Mouse (Mus musculus): ENCODE measurements around the gene Cbr3. TPM values are rescaled to one million over a fixed set of nuclear protein-coding genes. Genes with fewer than 3 reads are reported as not detected.

The Cbr3 gene
- total RNA-seq, 2 experiments from 2014 or later: 18.1 to 19.7 TPM

DNA sequence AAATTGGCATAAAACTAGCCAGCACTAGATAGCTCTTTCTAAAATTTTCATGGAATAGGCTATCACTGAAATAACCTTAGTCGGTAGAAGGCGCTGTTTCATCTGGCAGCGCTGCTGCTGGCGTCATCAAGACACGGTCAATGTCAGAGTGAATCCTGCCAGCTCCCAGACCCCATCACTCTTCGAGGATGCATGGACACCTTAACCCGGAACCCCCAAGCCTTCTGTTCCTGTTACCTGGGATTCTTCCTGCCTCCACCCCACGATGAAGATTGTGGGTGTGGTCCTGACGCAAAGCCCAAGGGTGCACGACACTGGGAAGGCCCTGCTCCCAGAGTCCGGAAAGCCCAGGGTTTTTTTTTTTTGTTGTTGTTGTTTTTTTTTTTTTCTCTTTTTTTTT lies 27.9 kb downstream of the Cbr3 start:
- peak; percentile 44 to 63 for DNase-seq (ENCODE audit: extremely low spot score in 1 of 2, low spot score in 1 of 2)

DNA sequence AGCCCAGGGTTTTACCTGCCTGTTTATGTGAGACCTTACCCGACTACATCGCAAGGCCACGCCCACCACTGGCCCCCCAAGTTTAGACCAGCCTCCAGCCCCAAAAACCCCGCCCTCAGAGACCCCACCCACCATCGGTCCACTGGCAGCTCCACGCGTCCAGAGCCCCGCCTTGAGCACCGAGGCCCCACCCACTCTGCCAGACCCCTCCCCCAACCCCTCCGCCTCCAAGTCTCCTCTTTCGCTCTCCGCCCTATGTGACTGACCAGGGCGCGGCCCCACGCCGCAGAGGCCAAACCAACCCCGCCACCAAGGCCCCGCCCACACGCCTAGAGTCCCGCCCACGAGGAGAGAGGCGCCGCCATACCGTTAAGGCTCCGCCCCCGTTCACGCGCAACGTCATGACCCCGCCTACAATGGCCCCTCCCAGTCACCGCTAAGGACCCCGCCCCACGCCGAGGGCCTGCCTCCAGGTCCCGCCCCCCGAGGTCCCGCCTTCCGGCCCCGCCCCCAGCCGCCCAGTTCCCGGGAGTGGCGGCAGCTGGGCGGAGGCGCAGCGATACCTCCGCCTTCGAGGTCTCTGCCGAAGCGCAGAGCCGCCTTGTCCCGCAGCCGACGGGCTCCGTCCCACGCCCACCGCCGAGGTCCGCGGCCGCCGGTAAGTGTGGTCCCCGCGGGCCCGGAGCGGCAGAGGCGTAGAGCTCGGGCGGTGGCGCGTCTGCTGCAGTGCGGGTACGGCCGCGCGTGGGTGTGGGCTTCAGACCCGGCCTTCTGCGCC lies 28.6 kb downstream of the Cbr3 start, which contains the start of gene Dop1b:
TSS of gene Dop1b (plus strand) at position 494 of the 778 bp plus-strand sequence.
- peak; percentile 96 for DNase-seq (ENCODE audit: extremely low spot score in 1 of 2, low spot score in 1 of 2)

DNA sequence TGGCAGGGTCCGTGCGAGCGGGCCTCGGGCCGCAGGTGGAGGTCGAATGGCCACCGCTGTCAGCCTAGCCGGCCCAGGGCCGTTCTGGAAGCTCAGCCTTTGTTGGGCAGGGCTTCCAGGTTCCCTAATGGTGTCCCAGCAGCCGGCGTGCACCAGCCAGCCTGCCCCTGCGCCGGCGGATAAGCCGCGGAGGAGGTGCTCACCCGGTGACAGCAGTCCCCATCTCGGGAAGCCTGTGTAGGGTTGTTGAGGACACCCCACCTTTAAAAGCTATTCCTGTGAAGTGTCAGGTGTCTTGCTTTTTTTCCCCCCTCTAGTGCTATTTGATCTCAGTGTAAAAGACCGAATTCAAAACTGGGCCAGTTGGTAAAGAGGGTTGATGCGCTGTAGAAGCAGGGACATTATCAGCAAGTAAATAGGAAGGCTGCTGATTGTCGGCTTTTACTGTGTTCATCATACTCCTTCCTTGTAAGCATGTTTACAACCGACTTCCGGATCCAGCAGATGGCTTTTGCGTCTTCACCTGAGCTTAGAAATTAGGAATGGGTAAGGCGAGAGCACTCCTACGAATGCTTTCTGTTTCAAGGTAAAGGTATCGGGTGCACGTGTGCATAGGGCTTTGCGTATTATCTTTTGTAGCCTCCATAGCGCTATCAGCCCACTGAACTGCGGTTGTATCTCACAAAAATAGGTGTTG lies 29.3 kb downstream of the Cbr3 start:
- DNase-seq (ENCODE audit: extremely low spot score in 1 of 2, low spot score in 1 of 2): no peak

DNA sequence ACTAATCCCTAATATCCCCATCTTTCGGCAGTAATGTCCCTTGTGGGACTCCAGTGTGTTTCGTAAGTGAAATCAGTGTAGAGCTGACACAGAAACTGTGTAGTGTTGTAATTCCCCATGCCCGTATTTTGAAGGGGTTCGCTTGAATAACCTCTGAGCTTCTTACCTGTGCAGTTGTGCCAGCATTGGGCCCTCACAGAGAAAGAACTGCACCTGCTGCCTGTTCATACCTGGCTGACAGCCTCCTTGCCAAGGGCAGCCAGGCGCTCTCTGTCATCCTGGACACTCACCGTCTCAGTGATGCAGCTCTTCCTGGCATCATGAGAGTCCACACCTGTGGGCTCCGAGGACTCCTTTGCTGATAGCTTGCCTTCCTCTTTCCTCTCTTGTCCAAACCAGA lies 30.0 kb downstream of the Cbr3 start:
- no peak for DNase-seq (ENCODE audit: extremely low spot score in 1 of 2, low spot score in 1 of 2)

DNA sequence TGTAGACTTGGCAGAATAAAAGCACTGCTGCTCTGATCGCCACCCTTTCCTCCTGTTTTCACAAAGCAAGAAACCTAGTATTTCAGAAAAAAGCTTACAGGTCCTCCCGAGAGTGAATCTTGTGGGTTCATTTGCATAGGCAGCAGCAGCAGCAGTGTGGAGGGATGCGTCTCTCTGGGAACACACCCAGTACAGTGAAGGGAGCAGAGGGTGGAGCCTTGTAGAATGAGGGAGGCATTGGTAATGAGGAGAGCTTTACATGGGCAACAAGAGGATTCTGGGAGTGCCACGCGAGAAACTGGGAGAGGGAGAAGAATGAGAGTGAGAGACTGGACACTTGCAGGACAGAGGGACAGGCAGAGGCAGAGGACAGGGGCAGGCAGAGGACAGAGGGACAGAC lies 31.4 kb downstream of the Cbr3 start:
- no peak for DNase-seq (ENCODE audit: extremely low spot score in 1 of 2, low spot score in 1 of 2)

DNA sequence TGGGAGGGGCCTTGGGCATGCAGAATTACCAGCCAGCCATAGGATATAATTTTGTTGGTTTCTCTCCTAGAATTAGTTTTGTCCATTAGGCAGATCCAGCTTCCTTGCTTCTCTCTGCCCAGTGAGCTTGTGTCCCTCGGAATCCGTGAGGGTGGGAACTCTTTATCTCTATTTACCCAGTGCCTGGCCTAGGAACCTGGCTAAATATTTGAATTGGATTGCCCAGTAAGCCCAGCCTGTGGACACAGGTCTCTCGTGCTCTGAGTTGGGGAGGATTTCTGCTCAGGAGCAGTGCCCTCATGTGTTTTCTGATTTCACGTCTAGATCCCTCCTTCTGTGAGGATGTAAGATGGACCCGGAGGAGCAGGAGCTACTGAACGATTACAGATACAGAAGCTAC lies 32.8 kb downstream of the Cbr3 start:
- DNase-seq (ENCODE audit: extremely low spot score in 1 of 2, low spot score in 1 of 2): no peak

DNA sequence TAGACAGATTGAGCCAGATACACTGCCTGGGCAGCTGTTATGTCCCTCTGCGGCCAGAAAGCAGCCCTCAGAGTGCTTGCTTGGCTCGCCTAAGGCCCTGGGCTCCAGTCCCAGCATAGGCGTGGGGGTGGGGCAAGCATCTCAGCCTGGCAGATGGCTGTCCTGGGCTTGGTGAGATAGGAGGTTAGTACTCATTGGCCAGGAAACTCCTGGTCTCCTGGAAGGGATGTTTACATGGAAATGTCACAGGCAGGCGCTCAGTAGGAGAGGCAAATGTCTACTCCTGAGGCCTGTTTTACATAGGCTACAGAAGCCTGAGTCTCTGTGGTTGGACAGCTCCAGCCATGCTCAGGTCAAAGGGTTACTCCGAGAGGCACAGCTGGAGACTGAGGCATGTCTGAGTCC lies 34.3 kb downstream of the Cbr3 start:
- peak in 1 of 2 experiments; percentile 66 for DNase-seq (ENCODE audit: extremely low spot score in 1 of 2, low spot score in 1 of 2)

DNA sequence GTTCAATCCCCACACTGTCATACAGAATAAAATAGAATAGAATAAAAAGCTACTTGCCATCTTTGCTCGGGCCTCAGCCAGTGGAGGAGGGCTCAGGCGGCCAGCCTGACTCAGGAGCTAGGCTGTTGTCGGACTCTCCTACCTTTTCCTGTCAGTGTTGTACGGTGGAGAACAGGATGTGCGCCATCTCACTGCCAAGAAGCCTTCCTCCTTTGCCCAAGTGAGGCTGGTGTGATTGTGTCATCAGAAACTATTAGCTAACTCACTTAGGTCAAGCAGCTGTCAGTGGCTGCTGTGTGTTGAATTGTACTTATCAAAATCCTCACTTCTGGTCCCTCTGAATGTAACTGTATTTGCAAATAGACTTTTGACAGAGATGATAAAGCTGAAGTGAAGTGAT lies 38.8 kb downstream of the Cbr3 start:
- DNase-seq (ENCODE audit: extremely low spot score in 1 of 2, low spot score in 1 of 2): no peak

DNA sequence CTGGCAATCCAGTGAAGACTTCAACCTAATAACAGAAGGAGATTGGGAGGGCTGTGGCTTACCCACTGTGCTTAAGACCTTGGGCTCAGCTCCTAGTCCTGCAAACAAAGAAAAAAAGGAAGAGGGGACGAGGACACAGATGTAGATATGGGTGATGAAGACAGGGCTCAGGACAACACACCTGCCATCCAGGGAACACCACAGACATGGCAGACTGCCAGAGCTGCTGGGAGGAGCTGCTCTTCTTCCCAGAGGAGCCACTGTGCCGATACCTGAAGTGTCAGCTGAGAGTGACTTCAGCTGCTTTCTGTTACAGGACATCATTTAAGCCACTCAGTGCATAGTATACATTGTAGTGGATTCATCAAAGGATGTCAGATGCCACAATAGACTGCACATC lies 39.5 kb downstream of the Cbr3 start:
- no peak for DNase-seq (ENCODE audit: extremely low spot score in 1 of 2, low spot score in 1 of 2)

DNA sequence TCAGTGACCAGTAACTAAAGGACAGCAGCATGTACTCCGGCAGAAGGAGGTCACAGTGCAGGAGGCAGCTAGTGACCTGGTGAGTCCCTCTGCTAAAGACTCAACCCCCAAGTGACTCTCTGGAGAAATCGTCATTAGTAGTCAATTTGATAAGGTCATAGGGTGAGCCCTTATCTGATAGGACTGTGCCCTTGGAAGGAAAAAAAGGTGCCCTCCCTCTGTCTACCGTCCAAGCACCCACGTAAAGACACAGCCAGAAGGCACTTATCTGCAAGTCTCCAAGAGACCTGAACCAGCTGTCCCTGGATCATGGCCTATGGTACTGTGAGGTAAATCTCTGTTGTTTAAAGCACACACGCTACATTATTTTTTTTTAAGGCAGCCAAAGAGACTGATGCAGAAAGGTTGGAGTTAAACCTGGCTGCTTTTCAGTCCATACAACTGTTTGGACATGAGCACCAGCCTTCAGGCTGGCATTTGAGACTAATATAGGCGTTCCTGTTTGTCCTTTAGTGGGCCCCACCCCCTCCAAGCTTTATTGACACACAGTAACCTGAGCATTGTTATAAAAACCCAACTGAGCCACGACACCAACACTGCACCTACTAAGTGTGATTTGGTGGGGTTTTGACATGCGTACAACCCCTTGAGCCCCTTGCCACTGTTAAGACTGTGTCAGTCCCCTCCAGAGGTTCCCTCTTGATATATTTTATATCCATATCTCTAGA lies 42.6 kb downstream of the Cbr3 start:
- no peak for DNase-seq (ENCODE audit: extremely low spot score in 1 of 2, low spot score in 1 of 2)

DNA sequence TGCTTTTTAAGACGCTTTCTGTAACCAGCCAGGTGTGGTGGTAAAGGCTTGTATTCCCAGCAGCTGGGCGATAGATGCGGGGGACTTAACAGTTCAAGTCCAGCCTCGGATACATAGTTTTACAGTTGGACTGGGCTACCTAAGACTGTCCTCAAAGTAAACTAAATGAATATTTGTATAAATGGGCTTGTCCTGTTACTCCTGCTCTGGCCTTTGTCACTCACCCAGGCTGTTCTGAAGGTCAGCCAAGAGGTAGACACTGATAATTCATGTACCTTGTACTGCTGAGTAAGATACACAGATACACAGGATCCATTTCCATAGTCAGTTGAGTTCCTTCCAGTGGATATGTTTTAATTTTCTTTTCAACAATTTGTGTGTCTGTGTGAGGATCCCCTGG lies 43.2 kb downstream of the Cbr3 start:
- DNase-seq (ENCODE audit: extremely low spot score in 1 of 2, low spot score in 1 of 2): no peak

DNA sequence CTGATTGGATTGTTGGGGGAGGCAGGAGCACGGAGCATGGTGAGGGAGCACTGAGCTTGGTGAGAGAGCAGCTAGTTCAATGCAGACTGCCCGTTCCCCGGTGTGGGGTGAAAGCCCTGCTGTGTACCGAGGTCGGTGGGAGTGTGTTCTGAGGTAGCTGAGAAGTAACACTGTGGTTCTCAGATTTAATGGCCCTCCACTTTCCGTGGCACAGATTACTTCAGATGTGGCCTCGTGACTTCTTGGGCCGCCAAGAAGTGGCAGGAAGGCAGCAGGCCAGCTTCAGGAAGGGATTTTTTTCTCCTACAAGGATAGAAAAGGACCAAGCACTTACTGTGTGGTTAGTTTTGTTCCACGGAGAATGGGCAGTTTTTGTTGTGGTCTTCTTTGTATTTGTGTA lies 45.7 kb downstream of the Cbr3 start:
- DNase-seq (ENCODE audit: extremely low spot score in 1 of 2, low spot score in 1 of 2): no peak

DNA sequence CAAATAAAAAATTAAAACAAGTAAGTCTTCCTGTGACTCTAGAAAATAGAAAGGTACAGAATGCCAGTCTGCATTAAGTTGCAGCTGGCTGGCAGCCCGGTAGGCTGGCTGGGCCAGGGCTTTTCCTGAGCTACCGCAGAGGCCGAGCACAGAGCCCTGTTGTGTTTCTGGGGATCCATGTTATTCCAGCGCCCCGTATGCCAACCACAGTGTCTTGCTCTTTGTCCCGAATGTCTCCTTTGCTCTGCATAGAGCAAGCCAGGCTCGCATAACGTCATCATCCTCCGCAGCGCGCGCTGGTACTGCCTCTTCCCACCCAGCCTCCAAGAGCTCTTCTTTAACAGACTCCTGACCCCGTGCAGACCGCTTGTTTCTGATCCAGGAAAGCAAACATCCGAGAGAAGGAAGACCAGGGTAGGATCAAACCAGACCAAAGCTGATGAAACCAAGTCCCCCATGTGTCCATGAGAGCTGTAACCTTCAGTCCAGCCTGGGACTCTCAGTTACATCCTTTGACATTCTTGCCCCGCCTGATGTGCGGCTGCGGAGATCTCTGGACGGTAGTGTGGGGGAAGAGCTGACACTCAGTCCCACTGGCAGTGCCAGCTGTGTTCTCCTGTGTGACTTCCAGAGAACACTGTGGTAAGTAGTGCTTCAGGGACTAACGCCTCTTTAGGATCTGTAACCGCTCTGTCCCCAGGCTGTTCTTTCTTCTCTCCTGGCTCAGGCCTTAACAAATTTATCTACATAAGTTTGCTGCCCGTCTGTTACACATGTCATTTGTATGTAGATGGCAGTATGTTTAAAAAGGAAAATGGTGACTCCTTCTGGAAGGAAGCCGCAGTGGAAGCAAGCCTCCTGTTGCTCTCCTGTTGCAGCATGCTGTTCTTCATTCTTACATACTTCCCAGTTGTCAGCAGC lies 47.0 kb downstream of the Cbr3 start:
- DNase-seq (ENCODE audit: extremely low spot score in 1 of 2, low spot score in 1 of 2): peak in 1 of 2 experiments; percentile 29

DNA sequence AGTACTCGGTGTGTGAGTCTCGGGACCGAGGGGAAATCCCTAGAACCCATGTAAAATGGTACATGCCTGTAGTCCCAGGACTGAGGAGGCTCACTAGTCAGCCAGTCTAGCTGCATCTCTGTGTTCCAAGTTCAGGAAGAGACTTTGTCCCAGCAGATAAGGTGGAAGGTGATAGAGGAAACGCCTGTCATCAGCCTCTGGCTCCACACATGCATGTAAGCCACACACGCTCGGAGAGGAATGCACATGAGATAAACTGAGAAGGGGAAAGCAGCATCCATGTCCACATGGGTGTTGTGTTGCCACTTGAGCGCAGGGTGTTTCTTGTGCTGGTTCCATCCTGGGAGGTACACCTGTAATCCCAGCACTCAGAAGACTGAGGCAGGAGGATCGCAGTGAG lies 48.3 kb downstream of the Cbr3 start:
- DNase-seq (ENCODE audit: extremely low spot score in 1 of 2, low spot score in 1 of 2): no peak

DNA sequence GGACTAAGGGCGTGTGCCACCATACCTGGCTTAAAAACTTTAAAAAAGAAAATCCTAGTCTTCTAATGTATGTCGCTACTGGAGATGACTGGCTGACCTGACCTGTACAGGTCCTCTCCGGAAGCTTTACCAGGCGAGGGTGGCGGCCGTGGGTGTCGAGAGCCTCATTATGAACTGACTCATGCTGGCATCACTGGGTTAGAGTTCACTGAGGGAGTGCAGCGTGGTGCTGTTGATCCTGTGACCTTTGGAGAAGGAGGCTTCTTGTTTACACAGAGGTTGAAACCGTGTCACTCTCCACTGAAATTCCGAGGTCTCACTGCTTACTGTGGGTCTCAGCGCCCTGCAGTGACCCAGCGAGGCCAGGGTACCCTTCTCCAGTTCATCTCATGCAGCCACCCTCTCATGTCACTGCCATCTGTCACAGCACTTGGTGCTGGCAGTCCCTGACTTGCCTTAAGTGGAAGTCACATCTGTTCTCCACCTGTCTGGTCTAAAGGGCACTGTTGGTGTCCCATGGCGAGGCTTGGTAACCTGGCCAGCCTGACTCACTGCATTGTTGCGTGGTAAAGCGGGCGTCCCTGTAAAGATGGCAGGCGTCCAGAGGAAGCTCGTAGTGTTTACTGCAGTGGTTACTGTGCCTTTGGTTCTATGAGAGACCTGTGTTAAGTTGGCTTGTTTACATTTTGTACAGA lies 50.0 kb downstream of the Cbr3 start:
- no peak for DNase-seq (ENCODE audit: extremely low spot score in 1 of 2, low spot score in 1 of 2)

DNA sequence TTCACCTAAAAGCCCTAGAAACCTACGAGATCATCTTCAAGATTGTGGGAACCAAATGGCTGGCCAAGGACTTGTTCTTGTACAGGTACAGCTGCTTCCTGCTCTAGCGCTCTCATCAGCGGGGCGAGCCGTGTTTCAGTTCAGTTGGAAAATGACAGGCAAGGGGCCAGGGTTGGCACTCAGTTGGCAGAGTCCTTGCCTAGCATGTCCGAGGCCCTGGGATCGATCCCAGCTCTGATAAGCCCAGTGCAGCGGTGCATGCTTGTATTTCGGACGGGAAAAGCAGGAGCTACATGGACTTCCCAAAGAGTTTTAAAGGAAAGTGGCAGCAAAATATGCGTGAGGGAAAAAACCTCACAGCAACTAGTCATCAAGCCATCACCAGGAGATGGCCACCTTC lies 56.2 kb downstream of the Cbr3 start:
- no peak for DNase-seq (ENCODE audit: extremely low spot score in 1 of 2, low spot score in 1 of 2)
